Mouse (Mus musculus) left cerebral cortex, adult 2 months (tissue): ENCODE data around the gene Rtl1. TPM values are rescaled to one million over a fixed set of nuclear protein-coding genes. Genes with fewer than 3 reads are reported as not detected.
A peak's percentile ranks its signal among the peaks of the same experiment; 100 is the strongest.

ENCODE experiments used
- DNase-seq, 2 experiments: peaks; one replicate each; pipeline ENCODE4 v3.0.0; 2021 to 2022; ENCODE audit warnings: low spot score in 2 of 2, mixed read lengths in 1 of 2; ENCODE audit errors: extremely low spot score in 1 of 2
- H3K27ac ChIP-seq: fragments of 200-600 bp; 2 replicates; pipeline ENCODE4 v1.8.1; 2022
- H3K4me3 ChIP-seq: fragments of 200-600 bp; 2 replicates; pipeline ENCODE4 v1.8.1; 2022
- CTCF ChIP-seq: fragments of 200-600 bp; IDR thresholded peaks from 2 replicates; pipeline ENCODE4 v1.8.1; 2022; ENCODE audit warnings: antibody characterized with exemption, mild to moderate bottlenecking, moderate library complexity
- intact Hi-C: fragments of 180-260 bp; cut with DNase I; formaldehyde crosslinking; loops from one replicate; pipeline ENCODE4 v1.15.1; 2025
- total RNA-seq, 2 experiments: library from RNA; stranded (reverse); gene quantifications; 2 replicates each; pipeline ENCODE4 v1.2.3; 2021

Rtl1 gene
- total RNA-seq, 2 experiments from 2014 or later: 0.16 to 0.40 TPM

DNA sequence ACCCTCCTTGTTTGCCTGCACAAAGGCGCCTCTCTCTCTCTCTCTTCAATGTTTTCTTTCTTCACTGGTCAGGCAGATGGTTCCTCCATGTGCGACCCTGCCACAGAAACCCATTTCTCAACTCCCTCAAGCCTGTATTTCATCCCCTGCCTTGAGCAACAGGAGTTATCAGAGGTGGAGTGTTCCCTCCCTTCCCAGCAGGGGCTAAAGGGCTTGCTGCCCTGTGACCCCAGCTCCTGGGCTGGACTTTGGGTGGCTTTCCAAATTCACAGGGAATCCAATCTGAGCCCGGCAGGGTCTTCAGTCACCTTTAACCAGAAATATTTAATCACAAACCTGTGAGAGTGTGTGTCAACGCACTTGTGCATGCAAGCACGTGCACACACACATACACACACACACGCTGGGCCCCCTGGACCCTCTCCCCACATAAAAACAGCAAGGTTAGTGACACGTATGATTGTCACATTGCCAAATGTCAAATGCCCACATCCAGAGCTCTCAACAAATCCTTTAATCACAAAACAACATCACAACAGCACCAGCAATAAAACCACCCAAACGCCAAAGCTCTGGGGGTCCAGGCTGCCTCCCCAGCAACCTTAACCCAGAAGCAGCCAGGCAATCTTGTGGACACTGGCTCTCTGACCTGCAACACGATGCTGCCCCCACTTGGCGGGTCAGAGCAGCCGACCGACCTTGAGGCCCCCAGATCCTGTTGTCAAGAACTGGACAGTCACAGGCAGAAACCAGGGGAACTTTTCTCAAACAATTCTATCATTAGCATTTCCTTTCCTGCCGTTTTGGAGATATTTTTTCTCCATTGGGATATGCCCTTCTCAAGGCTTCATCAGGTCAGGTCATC, 8.7 kb upstream of the Rtl1 start:
- H3K4me3 ChIP-seq: no peak overlapping the region
- intact Hi-C loops: loop anchor here (5.0 kb wide), 1 partner anchor 172 kb away; no protein-coding TSS in a partner anchor
- no peak overlapping the region for H3K27ac ChIP-seq

DNA sequence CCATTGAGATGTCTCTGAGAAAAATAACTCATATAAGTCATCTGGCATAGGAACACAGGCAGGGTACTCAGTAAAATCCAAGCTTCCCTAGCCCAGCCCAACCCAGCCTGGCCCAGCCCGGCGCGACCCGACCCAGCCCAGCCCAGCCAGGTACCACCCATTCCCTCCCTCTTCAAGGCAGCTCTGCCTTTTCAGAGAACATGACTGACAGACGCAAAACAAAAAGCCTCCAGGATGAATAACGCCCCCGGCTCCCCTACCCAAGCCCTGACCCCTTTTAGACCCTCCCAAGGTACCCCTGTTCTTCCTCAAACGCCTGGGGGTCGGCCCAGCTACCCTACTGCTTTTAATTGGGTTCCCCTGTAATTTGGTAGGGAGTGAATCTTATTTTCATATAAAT, 7.8 kb upstream of the Rtl1 start:
- no peak for DNase-seq
- TF ChIP-seq CTCF: no peak
- Histone ChIP-seq H3K27ac (no peak overlapping the region), H3K4me3 (no peak overlapping the region)
- intact Hi-C loops: loop anchor here (5.0 kb wide), 1 partner anchor 171 kb away; no protein-coding TSS in a partner anchor

More for the DNA sequence above, 8.7 kb upstream of the Rtl1 start:
- peak in 1 of 2 experiments; percentile 8 for DNase-seq
- TF ChIP-seq CTCF: peak; percentile 25

DNA sequence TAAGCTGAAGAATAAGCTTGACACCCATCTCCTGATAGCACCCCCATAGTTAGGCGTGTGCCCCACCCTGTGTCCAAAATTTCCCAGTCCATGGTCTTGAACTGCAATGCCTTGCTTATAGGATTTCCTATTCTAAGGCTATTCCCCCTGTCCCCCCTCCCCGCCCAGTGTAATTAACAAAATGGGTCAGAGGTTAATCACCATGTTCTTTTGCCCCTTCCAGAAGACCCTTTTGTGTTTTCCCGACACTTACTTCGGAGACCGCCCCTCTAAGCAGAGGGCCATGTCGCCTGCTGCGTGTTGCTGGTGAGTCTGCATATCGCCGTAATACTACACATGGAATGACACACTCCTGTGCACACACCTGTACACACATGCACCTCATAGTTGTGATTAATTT, 7.1 kb upstream of the Rtl1 start:
- DNase-seq: no peak
- Histone ChIP-seq H3K27ac (no peak overlapping the region), H3K4me3 (no peak overlapping the region)
- intact Hi-C loops: loop anchor here (5.0 kb wide), 1 partner anchor 170 kb away; no protein-coding TSS in a partner anchor
- no peak for TF ChIP-seq CTCF

DNA sequence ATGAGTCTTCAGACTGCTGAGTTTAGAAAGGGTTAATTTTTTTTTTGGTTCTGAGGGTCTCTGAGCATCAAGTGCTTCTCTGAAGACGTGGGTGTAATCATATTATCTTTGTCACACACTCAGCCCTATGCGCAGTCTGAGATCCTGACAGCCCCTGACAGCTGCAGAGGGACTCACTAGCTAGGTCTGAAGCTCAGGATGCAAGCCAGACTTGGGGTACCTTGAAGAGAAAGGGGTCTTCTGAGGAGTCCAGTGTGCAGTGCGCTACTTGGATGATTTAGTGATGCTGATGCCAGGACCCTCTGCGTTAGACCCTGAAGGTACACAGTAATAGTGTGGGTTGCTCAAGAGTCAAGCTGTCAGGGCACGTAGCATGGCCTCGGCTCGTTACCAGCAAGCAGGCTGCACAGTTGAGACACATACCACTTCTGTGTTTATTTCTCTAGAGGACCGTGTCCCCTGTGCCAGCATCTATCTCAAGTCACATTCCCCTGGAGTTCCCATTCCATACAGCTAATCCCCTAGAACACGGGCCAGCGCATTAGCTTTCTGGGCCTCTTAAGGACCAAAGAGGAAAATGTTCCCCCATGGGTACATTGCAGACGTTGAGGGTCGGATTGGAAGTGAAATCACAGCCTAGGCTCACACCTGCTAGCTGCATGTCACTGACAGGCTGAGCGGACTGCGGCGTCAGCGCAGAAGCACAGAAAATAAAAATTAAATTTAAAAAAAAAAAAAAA, 5.0 kb upstream of the Rtl1 start:
- no peak for DNase-seq
- no peak for TF ChIP-seq CTCF
- H3K27ac ChIP-seq: no peak overlapping the region
- H3K4me3 ChIP-seq: no peak overlapping the region
- intact Hi-C loops: loop anchor here (5.0 kb wide), 1 partner anchor 168 kb away; no protein-coding TSS in a partner anchor

DNA sequence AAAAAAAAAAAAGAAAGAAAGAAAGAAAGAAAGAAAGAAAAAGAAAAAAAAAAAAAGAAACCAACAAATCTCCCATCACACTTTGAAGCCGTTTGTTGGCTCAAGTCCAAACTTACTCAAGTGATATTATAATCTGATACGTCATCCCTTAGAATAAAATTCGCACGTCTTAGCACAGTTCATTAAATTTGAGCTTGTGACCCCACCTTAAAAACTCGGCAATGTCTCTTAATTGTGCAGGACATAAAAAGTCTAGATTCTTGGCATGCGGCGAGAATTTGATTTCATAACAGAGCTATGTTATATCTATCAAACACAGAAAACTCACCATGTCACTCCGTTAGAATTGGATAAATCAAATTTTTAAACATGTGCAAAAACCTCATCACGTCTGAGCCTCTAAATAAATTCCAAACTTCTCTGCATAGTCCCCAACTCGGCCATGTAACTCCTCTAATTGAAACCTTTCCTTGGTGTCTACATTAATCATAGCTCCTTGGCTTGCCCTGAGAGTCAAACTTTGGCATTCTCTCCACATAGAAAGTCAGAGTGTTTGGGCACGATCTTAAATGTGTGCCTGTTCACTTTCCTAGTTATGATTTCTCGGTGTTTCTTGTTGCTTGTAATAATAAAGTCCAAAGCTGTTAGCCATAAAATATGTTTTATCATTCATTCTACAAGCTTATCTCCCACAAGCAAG, 1.4 kb downstream of the Rtl1 start:
- DNase-seq: no peak
- intact Hi-C loops: loop anchor here (10.0 kb wide), 1 partner anchor 694 kb away; no protein-coding TSS in a partner anchor
- Histone ChIP-seq H3K27ac (no peak overlapping the region), H3K4me3 (no peak overlapping the region)
- no peak for TF ChIP-seq CTCF

DNA sequence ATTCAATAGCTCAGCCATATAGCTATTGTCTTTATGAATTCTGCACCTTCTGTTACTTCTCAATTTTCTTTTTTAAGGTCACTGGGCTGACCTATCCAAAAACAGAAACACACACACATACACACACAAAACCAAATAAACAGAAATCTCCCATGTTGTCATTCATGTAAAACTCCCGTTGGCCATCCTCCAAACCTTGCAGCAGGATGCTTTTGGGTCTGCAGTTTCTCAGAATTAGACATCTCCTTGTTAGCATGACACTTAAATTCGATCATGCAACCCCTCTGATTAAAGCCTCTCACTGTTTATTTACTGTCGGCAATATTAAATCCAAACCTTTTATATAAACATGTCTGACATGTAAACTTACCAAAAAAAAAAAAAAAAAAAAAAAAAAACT, 3.4 kb downstream of the Rtl1 start:
- DNase-seq: no peak
- no peak for TF ChIP-seq CTCF
- Histone ChIP-seq H3K4me3 (no peak overlapping the region), H3K27ac (no peak overlapping the region)
- intact Hi-C loops: loop anchor here (10.0 kb wide), 1 partner anchor 692 kb away; no protein-coding TSS in a partner anchor

DNA sequence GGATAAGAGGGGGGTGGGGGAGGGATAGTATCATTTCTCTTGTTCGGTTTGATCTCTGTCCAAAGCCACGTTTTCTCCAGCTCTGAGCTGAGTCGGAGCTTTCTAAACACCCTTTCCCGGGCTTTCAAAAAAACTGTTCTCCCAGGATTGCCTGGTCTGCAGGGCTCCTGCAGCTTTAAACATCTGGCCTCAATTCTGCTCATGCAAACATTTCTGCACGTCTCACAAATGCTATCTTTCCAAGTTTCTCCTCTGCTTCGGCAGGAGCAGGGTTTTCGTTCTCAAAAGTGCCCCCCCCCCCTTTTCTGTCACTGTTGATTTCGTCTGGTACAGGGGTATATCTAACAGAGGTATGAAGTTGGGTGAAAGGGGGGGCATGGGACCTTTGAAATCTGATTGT, 3.9 kb downstream of the Rtl1 start:
- TF ChIP-seq CTCF: no peak
- DNase-seq: no peak
- intact Hi-C loops: loop anchor here (10.0 kb wide), 1 partner anchor 691 kb away; no protein-coding TSS in a partner anchor
- Histone ChIP-seq H3K27ac (no peak overlapping the region), H3K4me3 (no peak overlapping the region)

DNA sequence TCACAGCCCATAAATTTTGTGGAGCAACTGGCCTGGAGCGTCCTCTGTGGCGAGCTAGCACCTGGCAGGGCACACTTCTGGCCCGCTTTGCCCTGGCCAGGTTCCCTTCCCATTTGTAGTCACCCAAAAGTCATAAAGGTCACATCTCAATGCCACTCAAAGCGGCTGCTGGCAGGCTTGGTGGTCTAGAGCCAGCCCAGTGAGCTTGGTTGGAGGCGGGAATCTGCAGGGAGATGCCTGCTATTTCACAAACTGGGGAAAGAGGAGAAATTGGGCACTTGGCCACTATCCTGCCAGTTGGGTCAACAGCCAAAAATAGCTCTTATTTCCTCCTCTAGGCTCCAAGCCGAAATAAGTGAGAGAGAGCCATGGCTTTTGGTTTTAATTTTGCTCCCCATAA, 4.4 kb downstream of the Rtl1 start:
- H3K27ac ChIP-seq: no peak overlapping the region
- no peak for TF ChIP-seq CTCF
- intact Hi-C loops: loop anchor here (10.0 kb wide), 1 partner anchor 691 kb away; no protein-coding TSS in a partner anchor
- no peak overlapping the region for H3K4me3 ChIP-seq
- DNase-seq: no peak

DNA sequence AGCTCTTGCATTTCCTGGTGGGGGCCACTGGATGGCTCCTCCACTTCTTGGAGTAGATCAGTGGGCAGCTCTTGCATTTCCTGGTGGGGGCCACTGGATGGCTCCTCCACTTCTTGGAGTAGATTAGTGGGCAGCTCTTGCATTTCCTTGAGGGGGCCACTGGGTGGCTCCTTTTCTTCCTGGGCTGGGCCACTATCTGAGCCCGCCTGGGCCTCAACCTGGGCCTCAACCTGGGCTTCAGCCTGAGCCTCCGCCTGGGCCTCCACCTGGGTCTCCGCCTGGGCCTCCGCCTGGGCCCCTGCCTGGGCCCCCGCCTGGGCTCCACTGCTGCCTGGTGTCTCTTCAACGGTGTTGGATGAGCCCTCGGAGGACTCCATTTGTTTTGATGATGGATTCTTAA, 5.2 kb downstream of the Rtl1 start:
- Histone ChIP-seq H3K27ac (no peak overlapping the region), H3K4me3 (no peak overlapping the region)
- TF ChIP-seq CTCF: peak; percentile 16
- intact Hi-C loops: loop anchor here (10.0 kb wide), 1 partner anchor 690 kb away; no protein-coding TSS in a partner anchor
- DNase-seq: no peak

DNA sequence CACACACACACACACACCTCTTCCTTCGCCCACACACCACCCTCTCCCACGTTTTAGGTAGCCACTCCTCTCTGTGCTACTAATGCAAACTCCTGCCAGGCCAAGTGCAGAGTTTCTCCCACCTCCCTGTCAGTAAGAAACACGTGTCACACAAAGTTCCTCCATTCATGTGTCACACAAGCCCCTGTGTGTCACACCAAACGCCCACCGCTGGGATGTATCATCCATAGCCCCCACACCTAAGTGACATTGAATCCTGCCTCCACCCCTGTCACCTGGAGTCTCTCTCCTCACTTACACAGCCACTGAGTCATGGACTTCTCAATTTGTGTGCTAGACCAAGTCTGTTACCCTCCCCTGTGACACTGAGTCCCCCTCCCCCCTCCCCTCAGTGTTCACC, 17.9 kb downstream of the Rtl1 start:
- H3K4me3 ChIP-seq: no peak overlapping the region
- peak in 1 of 2 experiments; percentile 44 for DNase-seq

DNA sequence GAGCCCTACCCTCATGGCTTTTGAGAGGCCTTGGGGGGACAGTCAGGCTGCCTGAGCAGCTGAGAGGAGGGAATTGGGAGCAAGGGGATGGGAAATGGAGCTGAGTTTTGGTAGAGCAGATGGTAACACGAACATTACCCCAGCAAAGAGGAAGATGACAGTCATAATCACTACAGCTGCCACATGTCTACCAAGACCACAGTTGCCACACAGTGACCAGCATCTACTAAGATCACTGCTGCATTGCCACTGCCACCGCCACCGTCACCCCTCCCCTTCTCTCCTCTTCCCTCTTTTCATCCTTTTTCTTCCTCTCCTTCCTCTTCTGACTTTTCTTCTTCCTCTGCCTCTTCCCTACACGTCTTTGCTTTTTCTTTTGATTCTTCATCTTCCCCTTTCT, 27.9 kb downstream of the Rtl1 start:
- Histone ChIP-seq H3K27ac (no peak overlapping the region), H3K4me3 (no peak overlapping the region)
- DNase-seq: no peak
- TF ChIP-seq CTCF: no peak
- intact Hi-C loops: no loop called here

More for the DNA sequence above, 17.9 kb downstream of the Rtl1 start:
- H3K27ac ChIP-seq: no peak overlapping the region
- TF ChIP-seq CTCF: no peak
- intact Hi-C loops: no loop called here
